Mouse (Mus musculus) liver, embryonic 15.5 days (tissue): ENCODE data around the gene Arhgap22. TPM values are rescaled to one million over a fixed set of nuclear protein-coding genes. Genes with fewer than 3 reads are reported as not detected.

Experiments
- ATAC-seq: fragments of 200-750 bp; cut with Nextera tagmentation; 2 replicates; pipeline ENCODE4 v1.8.0; 2017; ENCODE audit warnings: moderate number of reproducible peaks, mild to moderate bottlenecking, moderate library complexity; ENCODE audit not compliant: insufficient read depth
- H3K27ac ChIP-seq: fragments of 300-500 bp; sonication (generic); replicated peaks from 2 replicates; pipeline ENCODE4 v1.5.1; 2015; ENCODE audit warnings: mild to moderate bottlenecking, inconsistent platforms
- H3K27me3 ChIP-seq: fragments of 300-500 bp; sonication (generic); 2 replicates; pipeline ENCODE4 v1.6.1; 2015; ENCODE audit warnings: mild to moderate bottlenecking, inconsistent platforms
- H3K36me3 ChIP-seq: fragments of 300-500 bp; sonication (generic); replicated peaks from 2 replicates; pipeline ENCODE4 v1.6.1; 2015; ENCODE audit warnings: moderate library complexity, mild to moderate bottlenecking, inconsistent platforms
- H3K4me1 ChIP-seq: fragments of 300-500 bp; sonication (generic); replicated peaks from 2 replicates; pipeline ENCODE4 v1.6.1; 2015; ENCODE audit warnings: inconsistent platforms
- H3K4me2 ChIP-seq: fragments of 300-500 bp; sonication (generic); 2 replicates; pipeline ENCODE4 v1.6.1; 2015; ENCODE audit warnings: moderate library complexity, mild to moderate bottlenecking, inconsistent platforms
- H3K4me3 ChIP-seq: fragments of 300-500 bp; sonication (generic); replicated peaks from 2 replicates; pipeline ENCODE4 v1.5.1; 2015; ENCODE audit warnings: mild to moderate bottlenecking, inconsistent platforms
- H3K9ac ChIP-seq: fragments of 300-500 bp; sonication (generic); 2 replicates; pipeline ENCODE4 v1.6.1; 2015; ENCODE audit warnings: moderate library complexity, mild to moderate bottlenecking, inconsistent platforms
- H3K9me3 ChIP-seq: fragments of 300-500 bp; sonication (generic); replicated peaks from 2 replicates; pipeline ENCODE4 v1.6.1; 2016; ENCODE audit warnings: inconsistent platforms
- WGBS: fragments of 180-500 bp; shearing (Covaris S2); methylation state at CpG from one replicate; pipeline ENCODE4 v1.1.7; 2015; ENCODE audit warnings: mixed read lengths; ENCODE audit not compliant: insufficient replicate concordance; 5-methylcytosine and 5-hydroxymethylcytosine counted together
- polyA plus RNA-seq: library from polyadenylated mRNA; unstranded; fragments of >200 nt; fragmentation: Nextera tagmentation; extraction: Ambion mirVana; gene quantifications from 2 replicates; pipeline ENCODE4 v1.2.1, GENCODE M21; 2015

Gene Arhgap22
- polyA plus RNA-seq, 1 experiment from 2014 or later, result 3.6 TPM

DNA sequence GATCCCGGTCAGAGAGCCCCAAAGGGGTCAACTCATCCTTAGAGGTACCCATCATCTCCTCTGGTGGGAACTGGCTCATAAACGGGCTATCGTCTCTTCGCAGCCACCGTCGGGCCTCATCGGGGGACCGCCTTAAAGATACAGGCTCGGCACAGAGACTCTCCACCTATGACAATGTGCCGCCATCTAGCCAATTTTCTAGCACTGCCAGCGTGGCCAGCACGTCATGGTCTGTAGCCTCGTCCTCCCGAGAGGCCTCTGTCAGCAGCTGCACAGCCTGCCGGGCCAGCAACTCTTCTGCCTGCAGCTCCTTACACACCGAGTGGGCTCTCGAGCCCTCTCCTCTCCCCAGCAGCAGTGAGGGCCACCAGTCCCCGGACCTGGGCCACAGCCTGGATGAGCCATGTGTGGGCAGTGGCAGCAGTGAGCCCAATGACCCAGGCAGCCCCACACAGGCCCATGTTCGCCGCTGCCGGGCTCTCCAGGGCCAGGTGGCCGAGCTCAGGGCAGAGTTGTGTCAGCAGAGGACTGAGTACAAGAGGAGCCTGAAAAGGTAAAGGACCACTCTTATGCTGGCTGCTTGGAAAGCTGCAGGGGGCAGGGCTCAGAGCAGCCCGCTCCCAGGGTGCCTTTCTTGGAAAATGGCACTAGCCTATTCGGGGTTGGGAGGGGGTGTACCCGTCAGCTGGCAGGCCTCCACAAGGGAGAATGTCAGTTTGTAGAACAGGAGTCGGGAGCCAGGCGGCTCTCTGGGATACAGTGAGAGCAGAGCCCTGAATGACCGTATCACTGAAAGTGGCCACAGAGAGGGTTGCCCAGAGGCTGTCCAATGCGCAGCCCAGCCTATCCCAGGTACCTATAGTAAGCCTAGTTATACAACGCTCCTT, 153.3 kb downstream of the Arhgap22 start:
- no peak for ATAC-seq
- Histone ChIP-seq H3K27ac (no peak overlapping the region), H3K36me3 (no peaks in the 10 kb centered on the region), H3K4me1 (peaks cover 12% of the 10 kb centered on the region), H3K27me3 (no peaks in the 10 kb centered on the region), H3K9ac (no peak overlapping the region), H3K9me3 (no peaks in the 10 kb centered on the region), H3K4me2 (no peak overlapping the region), H3K4me3 (no peak overlapping the region)
- 69% methylated on average over 30 of the region's 30 CpGs for WGBS

DNA sequence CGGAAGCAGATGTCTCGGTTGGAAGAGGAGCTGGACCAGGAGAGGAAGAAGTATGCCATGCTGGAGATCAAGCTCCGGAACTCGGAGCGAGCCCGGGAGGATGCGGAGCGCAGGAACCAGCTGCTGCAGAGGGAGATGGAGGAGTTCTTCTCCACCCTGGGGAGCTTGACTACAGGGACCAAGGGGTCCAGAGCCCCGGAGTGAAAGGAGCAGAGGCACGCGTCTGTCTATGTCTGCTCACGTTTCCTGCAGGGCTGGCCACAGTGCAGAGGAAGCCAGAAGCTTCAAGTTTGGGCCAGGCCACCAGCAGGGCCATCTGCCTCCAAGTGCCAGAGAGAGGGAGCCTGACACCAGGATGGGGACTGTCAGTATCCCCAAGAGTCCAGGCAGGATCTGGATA, 155.5 kb downstream of the Arhgap22 start:
- no peak overlapping the region for H3K4me3 ChIP-seq
- WGBS, result 74% methylated on average over 12 of the region's 12 CpGs
- no peak overlapping the region for H3K4me2 ChIP-seq
- no peak overlapping the region for H3K27ac ChIP-seq
- ATAC-seq, result no peak
- H3K9me3 ChIP-seq, result no peaks in the 10 kb centered on the region
- H3K27me3 ChIP-seq, result no peaks in the 10 kb centered on the region
- peaks cover 12% of the 10 kb centered on the region; the same call in 1 of the 2 replicates for H3K4me1 ChIP-seq
- H3K36me3 ChIP-seq, result no peaks in the 10 kb centered on the region
- H3K9ac ChIP-seq, result no peak overlapping the region

DNA sequence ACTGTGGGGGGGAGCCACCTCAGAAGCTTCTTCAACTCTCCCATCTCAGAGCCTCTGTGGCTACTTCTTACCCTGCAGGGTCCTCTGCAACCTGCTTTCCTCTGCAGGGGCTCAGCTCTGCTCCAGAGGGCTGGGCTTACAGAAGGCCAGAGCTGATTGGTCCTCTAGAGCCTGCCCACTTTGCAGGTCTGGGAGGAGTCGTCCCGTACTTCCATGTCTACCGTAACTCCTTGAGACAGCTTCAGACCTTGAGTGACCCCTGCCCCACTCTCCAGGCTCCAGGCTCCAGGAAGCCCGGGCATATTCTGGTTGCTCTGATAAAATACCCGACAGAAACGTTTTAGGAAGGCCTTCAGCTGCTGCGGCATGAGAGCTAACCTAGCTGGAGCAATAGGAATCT, 156.2 kb downstream of the Arhgap22 start:
- WGBS, result 10% methylated on average over 7 of the region's 7 CpGs
- H3K36me3 ChIP-seq, result no peaks in the 10 kb centered on the region
- no peak overlapping the region for H3K27ac ChIP-seq
- H3K4me2 ChIP-seq, result no peak overlapping the region
- H3K9ac ChIP-seq, result no peak overlapping the region
- H3K27me3 ChIP-seq, result no peaks in the 10 kb centered on the region
- H3K4me1 ChIP-seq, result peaks cover 12% of the 10 kb centered on the region; the same call in 1 of the 2 replicates
- ATAC-seq, result no peak
- no peaks in the 10 kb centered on the region for H3K9me3 ChIP-seq
- H3K4me3 ChIP-seq, result no peak overlapping the region

DNA sequence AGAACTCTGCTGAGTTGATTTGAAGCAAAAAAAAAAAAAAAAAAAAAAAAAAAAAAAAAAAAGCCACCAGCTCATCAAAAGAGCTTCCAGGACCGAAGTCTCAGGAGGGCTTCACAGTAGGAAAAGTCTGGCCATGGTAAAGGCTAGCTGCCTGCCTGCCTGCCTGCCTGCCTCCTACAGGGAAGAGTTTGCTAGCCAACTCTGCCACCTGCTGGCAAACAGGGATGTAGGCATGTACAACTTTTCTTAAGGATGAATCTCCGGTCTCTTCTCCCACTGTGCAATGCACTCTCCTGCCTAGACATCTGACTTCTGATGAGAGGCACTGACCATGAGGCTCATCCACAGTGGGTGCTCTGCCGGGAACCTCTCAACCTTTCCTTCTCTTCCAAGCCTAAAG, 157.4 kb downstream of the Arhgap22 start:
- Histone ChIP-seq H3K27me3 (no peaks in the 10 kb centered on the region), H3K27ac (no peak overlapping the region), H3K9ac (no peak overlapping the region), H3K4me3 (no peak overlapping the region), H3K9me3 (no peaks in the 10 kb centered on the region), H3K4me1 (peaks cover 12% of the 10 kb centered on the region; the same call in 1 of the 2 replicates), H3K36me3 (no peaks in the 10 kb centered on the region), H3K4me2 (no peak overlapping the region)
- ATAC-seq, result no peak
- 23% methylated on average over 3 of the region's 3 CpGs for WGBS

DNA sequence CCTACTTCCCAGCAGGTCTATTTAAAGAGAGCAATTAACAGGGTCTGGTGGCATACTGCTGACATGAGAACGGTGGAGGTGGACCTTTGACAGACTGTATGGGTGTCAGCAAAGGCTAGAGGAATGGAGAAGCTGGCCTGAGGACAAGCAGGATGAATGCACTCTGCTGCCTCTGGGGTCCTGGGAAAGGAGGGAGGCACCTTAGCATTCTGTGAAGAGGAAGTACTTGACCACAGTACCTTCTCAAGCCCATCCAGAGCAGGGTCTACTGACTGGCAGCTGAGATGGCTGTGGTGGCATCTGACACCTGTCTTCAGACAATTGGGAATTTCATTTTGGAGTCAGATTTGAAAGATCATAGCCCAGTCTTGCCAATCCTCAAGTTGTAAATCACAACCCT, 159.4 kb downstream of the Arhgap22 start:
- Histone ChIP-seq H3K9me3 (no peaks in the 10 kb centered on the region), H3K27ac (peak overlapping the region; percentile 14; the same call in 1 of the 2 replicates), H3K4me1 (peaks cover 12% of the 10 kb centered on the region; the same call in 1 of the 2 replicates), H3K4me2 (no peak overlapping the region), H3K27me3 (no peaks in the 10 kb centered on the region), H3K4me3 (no peak overlapping the region), H3K36me3 (no peaks in the 10 kb centered on the region), H3K9ac (no peak overlapping the region)
- 21% methylated on average over 1 of the region's 1 CpGs for WGBS
- ATAC-seq, result no peak

GRCm38 (mm10) chr14:33374089-33374488, 160.3 kb downstream of the Arhgap22 start:
- no peak overlapping the region for H3K9ac ChIP-seq
- no peak overlapping the region for H3K4me2 ChIP-seq
- peaks cover 12% of the 10 kb centered on the region; the same call in 1 of the 2 replicates for H3K4me1 ChIP-seq
- ATAC-seq, result peak; percentile 55
- H3K27me3 ChIP-seq, result no peaks in the 10 kb centered on the region
- H3K4me3 ChIP-seq, result no peak overlapping the region
- H3K9me3 ChIP-seq, result no peaks in the 10 kb centered on the region
- 50% methylated on average over 1 of the region's 1 CpGs for WGBS
- no peaks in the 10 kb centered on the region for H3K36me3 ChIP-seq
- H3K27ac ChIP-seq, result peak overlapping the region; percentile 14; the same call in 1 of the 2 replicates

- Histone ChIP-seq H3K36me3 (no peaks in the 10 kb centered on the region), H3K4me3 (no peak overlapping the region), H3K4me2 (no peak overlapping the region), H3K27me3 (no peaks in the 10 kb centered on the region), H3K27ac (no peak overlapping the region), H3K4me1 (no peaks in the 10 kb centered on the region; the same call in 1 of the 2 replicates), H3K9ac (no peak overlapping the region), H3K9me3 (no peaks in the 10 kb centered on the region)
- ATAC-seq, result no peak
- WGBS, result 72% methylated on average over 3 of the region's 3 CpGs
These were observed 163.4 kb downstream of the Arhgap22 start for GRCm38 (mm10) chr14:33377211-33377610.

GRCm38 (mm10) chr14:33378723-33379122, 164.9 kb downstream of the Arhgap22 start:
- H3K4me2 ChIP-seq, result no peak overlapping the region
- H3K27ac ChIP-seq, result no peak overlapping the region
- no peak for ATAC-seq
- no peak overlapping the region for H3K9ac ChIP-seq
- H3K4me1 ChIP-seq, result no peaks in the 10 kb centered on the region; the same call in 1 of the 2 replicates
- WGBS, result 34% methylated on average over 5 of the region's 5 CpGs
- H3K9me3 ChIP-seq, result no peaks in the 10 kb centered on the region
- peaks cover 5% of the 10 kb centered on the region; the same call in 1 of the 2 replicates for H3K36me3 ChIP-seq
- no peaks in the 10 kb centered on the region for H3K27me3 ChIP-seq
- no peak overlapping the region for H3K4me3 ChIP-seq

DNA sequence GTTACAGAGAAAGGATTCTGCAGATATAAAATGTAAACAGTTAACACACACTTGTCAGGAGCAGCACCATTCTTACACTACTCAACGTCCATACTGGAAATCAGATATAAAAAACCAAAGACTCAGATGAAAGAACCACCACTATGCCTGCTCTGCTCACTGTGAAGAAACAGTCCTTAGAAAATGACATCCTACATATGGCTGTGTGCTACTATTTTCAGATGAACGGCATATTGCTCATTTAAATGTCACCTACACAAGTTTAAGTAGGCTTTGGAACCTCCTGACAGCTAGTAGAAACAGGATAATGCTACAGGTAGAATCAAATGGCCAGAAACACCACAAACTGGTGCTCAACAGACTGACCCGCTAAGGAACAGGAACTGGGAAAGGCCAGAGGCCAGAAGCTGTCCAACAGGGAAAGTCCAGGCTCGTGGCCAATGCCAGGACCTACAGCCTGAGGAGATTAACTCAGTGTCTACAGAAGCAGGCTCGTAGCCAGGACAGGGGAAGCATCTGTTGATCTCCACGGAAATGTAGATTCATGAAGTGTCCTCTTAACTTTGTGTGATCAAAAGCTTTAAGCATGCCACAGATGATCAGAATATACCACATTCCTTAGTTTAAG, 167.1 kb downstream of the Arhgap22 start:
- no peak overlapping the region for H3K9ac ChIP-seq
- WGBS, result 72% methylated on average over 6 of the region's 6 CpGs
- no peak overlapping the region for H3K27ac ChIP-seq
- H3K27me3 ChIP-seq, result no peaks in the 10 kb centered on the region
- no peak overlapping the region for H3K4me3 ChIP-seq
- H3K4me1 ChIP-seq, result no peaks in the 10 kb centered on the region; the same call in 1 of the 2 replicates
- H3K36me3 ChIP-seq, result peaks cover 11% of the 10 kb centered on the region; the same call in 1 of the 2 replicates
- no peak for ATAC-seq
- no peaks in the 10 kb centered on the region for H3K9me3 ChIP-seq
- H3K4me2 ChIP-seq, result no peak overlapping the region

- ATAC-seq, result no peak
- no peak overlapping the region for H3K9ac ChIP-seq
- 67% methylated on average over 5 of the region's 5 CpGs for WGBS
These were observed 184.4 kb downstream of the Arhgap22 start for GRCm38 (mm10) chr14:33398065-33398860.

More at GRCm38 (mm10) chr14:33398065-33398860, 184.4 kb downstream of the Arhgap22 start:
- H3K27ac ChIP-seq, result no peak overlapping the region
- H3K4me2 ChIP-seq, result no peak overlapping the region
- H3K9me3 ChIP-seq, result no peaks in the 10 kb centered on the region
- no peaks in the 10 kb centered on the region for H3K4me1 ChIP-seq
- H3K36me3 ChIP-seq, result no peaks in the 10 kb centered on the region; the same call in 1 of the 2 replicates
- no peaks in the 10 kb centered on the region for H3K27me3 ChIP-seq
- no peak overlapping the region for H3K4me3 ChIP-seq
